Mouse (Mus musculus): ENCODE measurements around the gene Smg6. TPM values are rescaled to one million over a fixed set of nuclear protein-coding genes. Genes with fewer than 3 reads are reported as not detected.

Gene Smg6
- polyA plus RNA-seq, 1 experiment, result 39.3 TPM

DNA sequence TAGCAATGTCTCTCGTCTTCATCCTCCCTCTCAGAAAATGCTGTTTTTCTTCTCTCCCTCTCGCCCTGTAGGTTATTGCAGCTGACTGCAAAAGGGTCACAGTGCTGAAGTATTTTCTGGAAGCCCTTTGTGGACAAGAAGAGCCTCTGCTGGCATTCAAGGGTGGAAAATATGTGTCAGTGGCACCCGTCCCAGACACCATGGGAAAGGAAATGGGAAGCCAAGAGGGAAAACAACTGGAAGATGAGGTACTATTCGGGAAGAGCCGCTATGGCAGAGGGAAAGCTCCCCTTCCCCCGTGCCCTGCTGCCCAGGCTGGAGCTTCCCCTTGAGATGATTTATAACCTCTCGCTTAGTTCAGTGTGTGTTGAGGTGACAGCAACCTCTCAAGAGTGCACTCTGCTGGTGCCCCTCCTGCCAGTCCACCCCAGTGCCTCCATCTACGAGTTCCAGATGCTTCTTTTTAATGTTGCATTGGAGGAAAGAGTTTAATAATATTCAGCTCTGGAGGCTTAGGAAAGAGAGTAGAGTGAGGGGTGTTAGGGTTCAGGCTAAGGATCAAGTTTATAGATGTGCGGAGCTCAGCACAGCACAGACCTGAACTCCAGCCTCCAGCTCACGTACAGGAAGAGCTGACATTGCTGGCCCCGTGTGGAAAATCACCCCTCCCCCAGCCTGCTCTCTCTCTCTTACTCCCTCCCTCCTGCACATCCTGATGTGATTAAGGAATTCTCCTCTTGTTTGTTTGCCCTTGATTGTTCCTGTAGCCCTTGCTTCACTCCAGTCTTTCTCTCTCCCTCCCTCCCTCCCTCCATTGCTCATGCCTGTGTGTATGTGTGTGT, 213.7 kb downstream of the Smg6 start:
- TF ChIP-seq POLR2A (IDR thresholded peaks at IDR 0.05; ENCODE audit: borderline replicate concordance, extremely low read depth, insufficient read depth, insufficient read length, poor library complexity, severe bottlenecking), result no peak
- TF ChIP-seq CTCF (IDR thresholded peaks at IDR 0.05; ENCODE audit: borderline replicate concordance, extremely low read depth, insufficient read depth, insufficient read length), result no peak
- peak; percentile 44 for DNase-seq (ENCODE audit: low read depth)

GRCm38 (mm10) chr11:75140431-75140830, 214.8 kb downstream of the Smg6 start:
- DNase-seq (ENCODE audit: low read depth), result no peak
- TF ChIP-seq POLR2A (IDR thresholded peaks at IDR 0.05; ENCODE audit: borderline replicate concordance, extremely low read depth, insufficient read depth, insufficient read length, poor library complexity, severe bottlenecking) (no peak), CTCF (IDR thresholded peaks at IDR 0.05; ENCODE audit: borderline replicate concordance, extremely low read depth, insufficient read depth, insufficient read length) (no peak)

GRCm38 (mm10) chr11:75141038-75141437, 215.4 kb downstream of the Smg6 start:
- TF ChIP-seq POLR2A (IDR thresholded peaks at IDR 0.05; ENCODE audit: borderline replicate concordance, extremely low read depth, insufficient read depth, insufficient read length, poor library complexity, severe bottlenecking), result no peak
- TF ChIP-seq CTCF (IDR thresholded peaks at IDR 0.05; ENCODE audit: borderline replicate concordance, extremely low read depth, insufficient read depth, insufficient read length), result no peak

DNA sequence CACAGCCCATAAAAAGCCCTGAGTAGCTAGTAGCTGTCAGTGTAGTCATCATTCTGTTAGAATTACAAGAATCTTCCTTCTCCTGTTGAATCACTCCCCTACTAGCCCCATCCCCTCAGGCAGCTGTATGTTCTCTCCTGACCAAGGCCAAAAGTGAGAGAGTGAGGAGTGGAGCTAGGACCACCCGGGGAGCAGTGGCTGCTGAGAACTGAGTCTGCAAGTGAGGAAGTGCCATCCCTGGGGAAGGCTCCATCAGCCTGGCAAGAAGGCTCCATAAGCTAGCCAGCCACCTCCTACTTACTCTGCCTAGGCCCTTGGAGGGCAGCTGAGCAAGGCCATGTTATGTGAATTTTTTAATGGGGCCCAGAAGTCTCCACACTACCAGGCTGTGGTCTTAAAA, 216.3 kb downstream of the Smg6 start:
- TF ChIP-seq CTCF (IDR thresholded peaks at IDR 0.05; ENCODE audit: borderline replicate concordance, extremely low read depth, insufficient read depth, insufficient read length) (no peak), POLR2A (IDR thresholded peaks at IDR 0.05; ENCODE audit: borderline replicate concordance, extremely low read depth, insufficient read depth, insufficient read length, poor library complexity, severe bottlenecking) (no peak)
- DNase-seq (ENCODE audit: low read depth), result no peak

More at GRCm38 (mm10) chr11:75141038-75141437, 215.4 kb downstream of the Smg6 start:
- no peak for DNase-seq (ENCODE audit: low read depth)

DNA sequence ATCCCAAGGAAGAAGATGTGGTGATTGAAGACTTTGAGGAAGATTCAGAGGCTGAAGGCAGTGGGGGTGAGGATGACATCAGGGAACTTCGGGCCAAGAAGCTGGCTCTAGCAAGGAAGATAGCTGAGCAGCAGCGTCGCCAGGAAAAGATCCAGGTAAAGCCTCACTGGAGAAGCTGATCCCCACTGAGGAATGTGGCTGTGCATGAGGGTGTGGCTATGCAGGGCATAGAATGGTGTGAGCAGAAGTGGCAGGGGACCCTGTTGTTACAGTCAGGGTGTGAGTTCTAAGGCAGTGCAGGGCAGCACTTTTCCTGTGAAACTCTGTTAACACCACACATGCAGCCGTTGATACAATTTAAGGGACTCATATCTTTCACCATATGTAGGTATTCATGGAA, 217.1 kb downstream of the Smg6 start:
- DNase-seq (ENCODE audit: low read depth), result no peak
- TF ChIP-seq CTCF (IDR thresholded peaks at IDR 0.05; ENCODE audit: borderline replicate concordance, extremely low read depth, insufficient read depth, insufficient read length), result no peak
- TF ChIP-seq POLR2A (IDR thresholded peaks at IDR 0.05; ENCODE audit: borderline replicate concordance, extremely low read depth, insufficient read depth, insufficient read length, poor library complexity, severe bottlenecking), result no peak

- no peak for DNase-seq (ENCODE audit: low read depth)
- TF ChIP-seq CTCF (IDR thresholded peaks at IDR 0.05; ENCODE audit: borderline replicate concordance, extremely low read depth, insufficient read depth, insufficient read length) (no peak), POLR2A (IDR thresholded peaks at IDR 0.05; ENCODE audit: borderline replicate concordance, extremely low read depth, insufficient read depth, insufficient read length, poor library complexity, severe bottlenecking) (no peak)
Measured at GRCm38 (mm10) chr11:75145841-75146240, 220.2 kb downstream of the Smg6 start.

DNA sequence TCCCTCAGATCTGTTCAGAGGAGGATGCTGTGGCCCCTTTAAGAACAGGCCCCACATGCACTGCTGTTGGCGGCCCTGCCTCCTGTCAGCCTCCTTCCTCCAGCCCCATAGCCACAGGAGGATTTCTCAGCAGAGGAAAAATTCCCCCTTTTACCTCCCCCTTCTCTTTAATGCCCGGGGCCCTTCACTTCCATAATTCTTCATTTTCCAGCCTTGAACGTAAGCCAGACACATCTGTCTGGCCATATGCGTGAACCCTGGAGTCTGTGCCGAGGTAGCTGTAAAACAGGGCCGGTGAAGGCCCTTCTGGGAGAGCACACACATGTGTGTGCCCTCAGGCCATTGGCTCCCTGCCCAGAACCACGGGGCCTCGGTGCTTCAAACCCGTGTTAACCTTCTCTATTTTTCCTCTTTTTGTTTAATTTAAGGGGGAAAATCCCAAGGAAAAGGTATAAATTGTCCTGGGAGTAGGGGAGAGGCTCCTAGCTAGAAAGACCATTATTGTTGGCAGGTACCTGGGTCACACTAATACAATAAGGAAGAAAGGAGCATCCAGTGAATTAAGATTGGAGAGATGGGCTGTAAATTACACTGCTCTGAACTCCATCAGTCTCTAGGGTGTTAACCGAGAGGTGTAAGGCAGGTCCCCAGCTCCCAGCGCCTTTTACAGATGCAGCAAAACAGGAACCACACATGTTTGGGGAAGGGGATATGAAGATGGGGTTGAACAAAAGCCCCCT, 221.7 kb downstream of the Smg6 start:
- TF ChIP-seq CTCF (IDR thresholded peaks at IDR 0.05; ENCODE audit: borderline replicate concordance, extremely low read depth, insufficient read depth, insufficient read length), result no peak
- no peak for TF ChIP-seq POLR2A (IDR thresholded peaks at IDR 0.05; ENCODE audit: borderline replicate concordance, extremely low read depth, insufficient read depth, insufficient read length, poor library complexity, severe bottlenecking)
- peak; percentile 81 for DNase-seq (ENCODE audit: low read depth)

DNA sequence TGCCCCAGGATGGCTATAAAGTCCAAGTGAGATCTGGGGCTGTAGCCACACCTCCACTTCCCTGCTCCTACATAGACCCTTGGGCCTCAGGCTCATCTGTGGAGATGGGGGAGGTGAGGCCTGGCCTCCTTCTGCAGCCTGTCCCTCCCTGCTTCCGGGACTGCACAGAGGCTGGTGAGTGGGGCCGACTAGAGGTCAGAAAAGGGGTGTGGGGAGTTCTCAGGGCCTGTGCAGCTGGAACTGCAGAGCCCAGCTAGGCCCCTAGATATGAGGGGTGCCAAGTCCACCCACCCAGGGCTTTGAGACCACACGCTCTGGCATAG, 222.2 kb downstream of the Smg6 start:
- DNase-seq (ENCODE audit: low read depth), result peak; percentile 34
- TF ChIP-seq CTCF (IDR thresholded peaks at IDR 0.05; ENCODE audit: borderline replicate concordance, extremely low read depth, insufficient read depth, insufficient read length), result no peak
- TF ChIP-seq POLR2A (IDR thresholded peaks at IDR 0.05; ENCODE audit: borderline replicate concordance, extremely low read depth, insufficient read depth, insufficient read length, poor library complexity, severe bottlenecking), result no peak

GRCm38 (mm10) chr11:75148332-75149035, 222.9 kb downstream of the Smg6 start:
- no peak for DNase-seq (ENCODE audit: low read depth)

GRCm38 (mm10) chr11:75150346-75150745, 224.7 kb downstream of the Smg6 start:
- DNase-seq (ENCODE audit: low read depth), result no peak
- no peak for TF ChIP-seq POLR2A (IDR thresholded peaks at IDR 0.05; ENCODE audit: borderline replicate concordance, extremely low read depth, insufficient read depth, insufficient read length, poor library complexity, severe bottlenecking)
- TF ChIP-seq CTCF (IDR thresholded peaks at IDR 0.05; ENCODE audit: borderline replicate concordance, extremely low read depth, insufficient read depth, insufficient read length), result no peak

More at GRCm38 (mm10) chr11:75148332-75149035, 222.9 kb downstream of the Smg6 start:
- TF ChIP-seq CTCF (IDR thresholded peaks at IDR 0.05; ENCODE audit: borderline replicate concordance, extremely low read depth, insufficient read depth, insufficient read length) (no peak), POLR2A (IDR thresholded peaks at IDR 0.05; ENCODE audit: borderline replicate concordance, extremely low read depth, insufficient read depth, insufficient read length, poor library complexity, severe bottlenecking) (no peak)

Measured in brain, embryonic 14.5 days (tissue).